Mouse (Mus musculus) frontal cortex, adult 2 months (tissue): ENCODE results near the gene Runx2. TPM values are rescaled to one million over a fixed set of nuclear protein-coding genes. Genes with fewer than 3 reads are reported as not detected.

Source experiments
- DNase-seq, 2 experiments: peaks; one replicate each; pipeline ENCODE4 v3.0.0; 2022; ENCODE audit warnings: low spot score in 1 of 2; ENCODE audit errors: extremely low spot score in 1 of 2
- polyA plus RNA-seq: library from polyadenylated mRNA; depleted of rRNA; stranded (reverse); fragments of >200 nt; gene quantifications from 2 replicates; pipeline ENCODE4 v1.2.3, GENCODE M21; 2012; rRNA removed

The Runx2 gene
- 12.0 and 12.8 TPM in 2 replicates for polyA plus RNA-seq

GRCm38 (mm10) chr17:44814508-44815175 lies at the start of gene Runx2:
Gene Runx2, minus strand, starts transcription at chr17:44814797.
- no peak for DNase-seq

GRCm38 (mm10) chr17:44863165-44863564 lies 48.6 kb upstream of the Runx2 start:
- DNase-seq = no peak

GRCm38 (mm10) chr17:44842184-44842583 lies 27.6 kb upstream of the Runx2 start:
- DNase-seq = peak in 1 of 2 experiments; percentile 17

DNA sequence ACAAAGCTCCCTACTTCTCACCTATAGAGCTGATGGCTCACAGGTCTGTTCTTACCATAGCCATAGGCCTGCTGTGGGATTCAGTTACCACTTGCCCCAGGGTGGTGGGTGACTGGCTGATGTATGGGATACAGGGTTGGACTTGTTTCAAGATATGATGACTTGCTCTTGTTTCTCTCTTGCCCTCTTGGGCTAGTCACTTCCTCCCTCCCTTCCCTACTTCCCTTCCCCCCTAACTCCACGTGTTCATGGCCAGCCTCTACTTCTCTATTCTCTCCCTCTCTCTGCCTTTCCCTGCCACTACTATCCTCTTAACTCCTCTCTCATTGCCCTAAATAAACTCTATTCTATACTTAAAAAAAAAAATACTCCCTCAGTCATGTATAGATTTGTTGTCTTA lies 16.6 kb upstream of the Runx2 start:
- no peak for DNase-seq

DNA sequence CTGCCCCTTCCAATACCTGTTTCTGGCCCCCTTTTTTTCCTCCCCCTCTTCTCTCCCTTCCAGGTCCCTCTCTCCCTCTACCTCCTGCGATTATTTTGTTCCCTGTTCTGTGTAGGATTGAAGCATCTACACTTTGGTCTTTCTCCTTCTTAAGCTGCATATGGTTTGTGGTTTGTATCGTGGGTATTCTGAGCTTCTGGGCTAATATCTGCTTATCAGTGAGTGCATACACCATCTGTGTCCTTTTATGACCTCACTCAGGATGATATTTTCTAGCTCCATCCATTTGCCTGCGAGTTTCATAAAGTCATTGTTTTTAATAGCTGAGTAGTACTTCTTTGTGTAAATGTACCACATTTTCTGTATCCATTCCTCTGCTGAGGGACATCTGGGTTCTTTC lies 15.0 kb upstream of the Runx2 start:
- no peak for DNase-seq

GRCm38 (mm10) chr17:44827964-44828363 lies 13.4 kb upstream of the Runx2 start:
- DNase-seq = no peak

DNA sequence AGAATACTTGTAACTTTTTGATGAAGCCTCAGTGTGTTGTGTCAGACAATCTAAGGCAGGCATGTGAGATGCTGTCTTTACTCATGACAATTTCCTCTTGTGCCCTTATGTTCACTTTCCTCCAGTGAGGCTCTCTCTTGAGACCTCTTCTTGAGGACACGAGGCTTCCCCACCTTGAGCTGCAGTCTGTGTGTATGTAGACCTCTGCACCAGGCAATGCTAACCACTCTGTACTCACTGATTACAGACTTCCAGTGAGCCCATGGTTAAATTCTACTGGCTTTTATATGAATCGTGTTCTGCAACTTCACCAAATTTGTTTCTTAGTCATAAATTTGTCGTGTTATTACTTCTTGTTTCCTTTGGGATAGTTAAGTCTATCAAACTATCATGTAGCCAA lies 12.5 kb upstream of the Runx2 start:
- no peak for DNase-seq

DNA sequence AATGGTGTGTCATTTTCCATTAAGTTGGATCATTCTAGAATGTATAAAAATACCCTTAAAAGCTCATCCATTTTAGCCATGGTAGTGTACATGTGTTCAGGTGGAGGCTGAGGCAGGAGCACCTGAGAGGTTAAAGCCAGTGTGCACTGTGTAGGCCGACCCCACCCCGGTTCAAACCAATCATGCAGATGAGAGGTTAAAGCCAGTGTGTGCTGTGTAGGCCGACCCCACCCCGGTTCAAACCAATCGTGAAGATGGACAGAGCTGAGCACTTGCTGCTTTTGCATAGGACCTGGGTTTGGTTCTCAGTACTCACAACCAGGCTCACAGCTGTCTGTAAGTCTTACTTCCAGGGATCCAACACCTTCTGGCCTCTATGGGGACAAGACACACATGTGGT lies 7.3 kb upstream of the Runx2 start:
- DNase-seq = no peak

DNA sequence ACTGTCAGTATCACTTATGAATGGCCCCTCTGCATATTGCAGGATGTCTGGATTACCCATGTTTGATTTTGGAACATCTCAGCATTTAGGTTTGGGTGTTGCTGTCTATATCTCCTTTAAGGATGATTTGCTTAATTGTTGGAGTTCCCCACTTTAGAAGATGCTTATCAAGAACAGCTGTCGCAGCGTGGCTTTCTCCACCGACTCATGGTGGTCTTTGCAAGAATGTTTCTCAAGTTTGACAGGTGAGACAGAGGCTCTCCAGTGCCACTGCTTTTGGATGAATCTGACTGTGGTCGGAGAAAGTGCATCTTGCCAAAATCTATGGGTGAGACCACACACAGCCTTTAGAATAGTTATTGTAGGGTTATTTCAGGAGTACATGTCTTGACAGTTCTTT lies 5.2 kb upstream of the Runx2 start:
- DNase-seq = no peak

DNA sequence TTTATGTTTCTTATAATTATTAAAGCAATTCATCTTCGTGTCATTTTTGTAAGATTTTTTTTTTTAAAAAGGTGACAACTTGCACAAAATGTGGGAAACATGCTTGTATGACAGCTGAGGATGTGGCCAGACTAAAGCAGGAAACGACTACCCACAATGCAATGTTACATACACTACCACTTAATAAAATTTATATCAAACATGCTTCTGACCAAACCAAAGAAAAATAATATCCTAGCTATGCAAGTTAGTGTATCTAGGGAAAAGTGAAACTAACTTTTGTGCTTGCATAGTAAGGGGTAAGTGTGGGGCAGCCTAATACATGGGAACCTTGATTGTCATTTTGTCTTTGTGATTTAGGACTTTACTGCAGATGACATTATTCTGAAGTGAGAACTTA lies 4.2 kb upstream of the Runx2 start:
- no peak for DNase-seq

DNA sequence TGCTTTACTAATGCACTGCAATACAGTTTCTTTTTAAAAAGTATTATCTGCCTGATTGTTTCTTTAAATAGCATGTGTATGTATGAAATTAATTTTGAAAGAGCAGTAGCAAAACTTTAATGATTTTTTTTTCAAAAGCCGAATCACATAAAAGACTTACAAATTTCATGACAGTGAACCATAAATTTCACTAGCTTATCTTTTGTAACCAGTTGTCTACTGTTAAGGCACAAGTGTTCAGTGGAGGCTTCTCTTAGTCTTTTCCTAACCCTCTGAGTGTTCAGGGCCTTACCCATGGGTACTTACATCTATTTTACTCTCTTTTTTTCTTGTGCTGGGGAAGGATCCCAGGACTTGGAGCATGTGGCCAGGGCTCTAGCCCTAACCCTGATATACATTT lies 7.6 kb downstream of the Runx2 start:
- DNase-seq = no peak

DNA sequence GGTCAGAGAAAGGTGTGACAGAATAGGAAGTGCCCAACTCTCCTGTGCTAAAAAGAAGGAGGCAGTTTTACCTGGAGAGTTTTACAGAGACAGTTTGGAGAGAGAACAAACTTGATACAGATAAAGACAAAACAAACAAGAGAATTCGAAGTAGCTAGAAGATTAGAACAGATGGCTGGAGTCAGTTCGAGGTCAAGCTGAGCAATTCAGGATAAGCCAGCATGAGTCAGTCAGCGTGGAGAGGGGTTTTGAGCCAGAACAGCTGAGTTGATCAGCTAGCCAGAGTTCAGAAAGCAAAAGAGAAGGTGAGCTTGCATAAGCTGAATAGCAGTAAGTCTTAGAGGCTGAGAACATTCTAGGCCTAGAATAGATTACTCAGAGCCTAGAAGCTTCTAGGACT lies 17.3 kb downstream of the Runx2 start:
- no peak for DNase-seq

DNA sequence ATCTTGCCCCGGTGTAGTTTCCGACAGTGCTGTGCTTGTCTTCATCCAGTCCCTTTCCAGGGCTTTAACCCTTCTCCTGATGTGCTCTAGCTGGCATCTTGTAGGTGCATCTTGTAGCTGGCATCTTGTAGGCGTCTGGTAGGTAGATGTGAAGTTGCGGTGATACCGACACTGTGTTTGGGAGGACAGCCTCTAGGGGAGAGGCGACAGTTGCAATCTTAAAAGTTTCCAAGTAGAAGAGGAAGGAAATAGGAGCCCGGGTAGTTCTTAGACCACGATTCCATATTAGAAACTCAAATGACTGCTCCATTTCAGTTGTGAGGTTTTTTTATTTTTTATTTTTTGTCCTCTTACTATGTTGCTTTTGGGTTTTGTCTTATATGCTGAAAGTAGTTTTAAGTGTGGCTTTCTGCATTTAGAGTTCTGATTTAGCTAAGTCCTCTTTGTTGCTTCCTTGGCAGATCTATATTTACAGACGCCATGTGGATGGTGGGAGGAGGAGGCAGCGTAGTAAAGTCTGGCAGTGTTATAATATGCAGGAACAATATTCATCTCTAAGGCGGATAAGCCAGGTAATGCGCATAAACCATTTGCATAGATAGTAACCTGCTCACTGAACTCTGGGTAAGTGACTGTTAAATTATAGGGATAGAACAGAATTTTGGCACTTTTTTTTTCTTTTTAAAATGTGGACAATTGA lies 22.2 kb downstream of the Runx2 start:
- peak in 1 of 2 experiments; percentile 73 for DNase-seq

- DNase-seq = no peak
Measured at GRCm38 (mm10) chr17:44788982-44789747, 25.4 kb downstream of the Runx2 start.

DNA sequence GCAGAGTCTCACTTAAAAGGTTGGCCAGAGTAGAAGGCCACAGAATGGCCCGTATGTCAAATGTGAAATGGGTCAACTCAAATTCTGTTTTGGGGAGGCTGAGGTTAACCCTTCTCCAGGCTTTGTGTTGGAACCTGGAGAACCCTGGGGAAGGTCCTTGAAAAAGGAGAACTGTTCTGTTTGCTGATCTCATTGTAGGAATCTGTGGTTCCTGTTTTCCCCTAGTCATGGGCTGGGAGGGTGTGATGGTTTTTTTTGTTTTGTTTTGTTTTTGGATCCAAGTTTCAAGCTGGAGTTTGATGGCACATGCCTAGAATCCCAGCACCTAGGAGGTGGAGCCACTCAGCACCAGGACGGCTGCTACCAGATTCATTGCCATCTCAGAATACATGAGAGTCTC lies 31.5 kb downstream of the Runx2 start:
- no peak for DNase-seq

- DNase-seq = no peak
Measured at GRCm38 (mm10) chr17:44782366-44782765, 32.2 kb downstream of the Runx2 start.

- DNase-seq = no peak
Measured at GRCm38 (mm10) chr17:44780353-44780752, 34.2 kb downstream of the Runx2 start.

GRCm38 (mm10) chr17:44778141-44778540 lies 36.5 kb downstream of the Runx2 start:
- no peak for DNase-seq

GRCm38 (mm10) chr17:44777337-44777804 lies 37.2 kb downstream of the Runx2 start:
- DNase-seq = peak; percentile 30 to 76

DNA sequence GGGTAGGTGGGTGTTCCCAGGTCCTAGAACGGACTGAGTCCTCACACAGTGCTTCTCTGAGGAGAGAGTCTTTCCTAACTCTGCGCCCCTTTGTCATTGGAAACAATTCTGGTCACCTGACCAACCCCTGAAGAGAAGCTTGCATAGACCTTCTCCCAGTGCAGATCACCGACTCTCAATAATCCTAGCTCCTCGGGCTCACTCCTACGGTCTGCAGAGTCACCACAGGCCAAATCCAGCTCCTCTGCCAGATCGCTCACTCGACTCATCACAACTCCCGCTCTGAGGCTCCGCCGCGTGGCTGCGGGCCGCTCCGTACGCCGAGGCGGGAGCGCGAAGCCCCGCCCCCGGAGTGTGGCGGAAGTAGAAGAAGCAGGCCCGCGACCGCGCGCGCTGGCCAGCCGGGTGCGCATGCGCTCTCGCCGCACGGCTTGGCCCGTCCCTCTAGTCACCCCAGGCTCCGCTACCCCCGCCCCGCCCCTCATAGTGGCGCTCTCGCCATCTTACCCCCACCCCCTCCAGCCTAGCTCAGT lies 37.8 kb downstream of the Runx2 start, which contains the start of gene Supt3:
Gene Supt3, plus strand, starts transcription at position 415 of the 533 bp plus-strand sequence.
- peak; percentile 85 to 96 for DNase-seq

GRCm38 (mm10) chr17:44772576-44772975 lies 42.0 kb downstream of the Runx2 start:
- no peak for DNase-seq
